Comparison of ENCODE assay signal across 15 mouse cellular contexts in genomic region chr16:6882683-6883430, GRCm38 (mm10).
DNase-seq lines count a peak whose midpoint lies in the region; ATAC-seq lines count a peak whose summit lies in the region.
"Had no signal": no experiment of that assay in that cellular context is flagged by ENCODE, and none has a peak within 500 bp of the region (broad histone marks: within the 10 kb centered on the region; RNA-seq: fewer than 3 reads in every experiment).

No protein-coding gene starts in this region.

- H3K4me1 ChIP-seq in kidney, embryonic 16.5 days (ENCODE audit: insufficient read depth, low read length), result no peaks in the 10 kb centered on the region; the same call in 1 of the 2 replicates
- H3K4me1 ChIP-seq in forebrain, embryonic 14.5 days (ENCODE audit: control insufficient read depth, insufficient read depth, low read length), result no peaks in the 10 kb centered on the region
- peaks cover 13% of the 10 kb centered on the region; the same call in 1 of the 2 replicates for H3K4me1 ChIP-seq in limb, embryonic 10.5 days
- H3K4me1 ChIP-seq in neural tube, embryonic 13.5 days (replicated peaks), result peaks cover 47% of the 10 kb centered on the region
- H3K4me1 ChIP-seq: liver, embryonic 13.5 days had no signal

- 22% methylated on average over 12 of the region's 12 CpGs for WGBS in kidney, embryonic 16.5 days
- 30% methylated on average over 12 of the region's 12 CpGs for WGBS in forebrain, embryonic 14.5 days
- 38% methylated on average over 12 of the region's 12 CpGs for WGBS in limb, embryonic 10.5 days
- WGBS in neural tube, embryonic 13.5 days, result 16% methylated on average over 12 of the region's 12 CpGs

- H3K9me3 ChIP-seq in kidney, embryonic 16.5 days (ENCODE audit: low read length), result no peaks in the 10 kb centered on the region
- H3K9me3 ChIP-seq in forebrain, embryonic 14.5 days (replicated peaks; ENCODE audit: control insufficient read depth, low read length), result no peaks in the 10 kb centered on the region
- H3K9me3 ChIP-seq in limb, embryonic 10.5 days (replicated peaks), result no peaks in the 10 kb centered on the region
- H3K9me3 ChIP-seq in neural tube, embryonic 13.5 days, result no peaks in the 10 kb centered on the region
- H3K9me3 ChIP-seq: liver, embryonic 13.5 days had no signal

- H3K27me3 ChIP-seq in kidney, embryonic 16.5 days (ENCODE audit: insufficient read depth, low read length), result no peaks in the 10 kb centered on the region
- H3K27me3 ChIP-seq in forebrain, embryonic 14.5 days (replicated peaks; ENCODE audit: control insufficient read depth, insufficient read depth, low read length), result no peaks in the 10 kb centered on the region
- H3K27me3 ChIP-seq in limb, embryonic 10.5 days (ENCODE audit: low read depth, poor library complexity, severe bottlenecking), result no peaks in the 10 kb centered on the region
- no peaks in the 10 kb centered on the region for H3K27me3 ChIP-seq in neural tube, embryonic 13.5 days
- H3K27me3 ChIP-seq: liver, embryonic 13.5 days; Patski had no signal

- ATAC-seq in kidney, embryonic 16.5 days (ENCODE audit: low FRiP score, low TSS enrichment), result no peak
- no peak for ATAC-seq in forebrain, embryonic 14.5 days
- peak; percentile 68 for ATAC-seq in neural tube, embryonic 13.5 days (ENCODE audit: low read depth)
- no peak for ATAC-seq in CD4-positive, CD25-positive, alpha-beta regulatory T cell, adult 4 months
- ATAC-seq: Patski had no signal

- no peak overlapping the region for H3K27ac ChIP-seq in kidney, embryonic 16.5 days (ENCODE audit: low read length)
- H3K27ac ChIP-seq in forebrain, embryonic 14.5 days (ENCODE audit: low read depth, low read length), result no peak overlapping the region
- no peak overlapping the region for H3K27ac ChIP-seq in limb, embryonic 10.5 days
- H3K27ac ChIP-seq in neural tube, embryonic 13.5 days (replicated peaks), result peak overlapping the region; percentile 89
- H3K27ac ChIP-seq: liver, embryonic 13.5 days had no signal

- 0 out of 2 replicates have a peak overlapping the region, but pooled peaks have one; percentile 25 for H3K9ac ChIP-seq in kidney, embryonic 16.5 days (replicated peaks; ENCODE audit: low read length)
- H3K9ac ChIP-seq in forebrain, embryonic 14.5 days (ENCODE audit: low read length), result peak overlapping the region; percentile 22; the same call in 1 of the 2 replicates
- H3K9ac ChIP-seq in neural tube, embryonic 13.5 days, result peak overlapping the region; percentile 53; the same call in 1 of the 2 replicates
- H3K9ac ChIP-seq: liver, embryonic 13.5 days had no signal

- H3K4me3 ChIP-seq in kidney, embryonic 16.5 days (ENCODE audit: low read length), result no peak overlapping the region
- no peak overlapping the region for H3K4me3 ChIP-seq in forebrain, embryonic 14.5 days (ENCODE audit: low read depth, low read length)
- H3K4me3 ChIP-seq in limb, embryonic 10.5 days, result no peak overlapping the region
- no peak overlapping the region for H3K4me3 ChIP-seq in neural tube, embryonic 13.5 days
- H3K4me3 ChIP-seq: liver, embryonic 13.5 days had no signal

- DNase-seq in kidney, adult 8-10 months, result no peak
- DNase-seq in forebrain, embryonic 14.5 days (ENCODE audit: low spot score), result peak; percentile 25
- peak; percentile 37 for DNase-seq in limb, embryonic 10.5 days (ENCODE audit: low spot score)
- no peak for DNase-seq in yolk sac, embryonic 10.5 days (ENCODE audit: low spot score)
- DNase-seq in lung, postnatal 10 days, result no peak
- DNase-seq: adrenal gland, adult 2 months; heart, adult 11 months; kidney, postnatal 25 days; liver, embryonic 13.5 days; lung, postnatal 36 days; thymus, postnatal 25 days had no signal

- H3K4me2 ChIP-seq in kidney, embryonic 16.5 days (replicated peaks; ENCODE audit: low read depth, low read length), result peak overlapping the region; percentile 18; the same call in 1 of the 2 replicates
- H3K4me2 ChIP-seq in forebrain, embryonic 14.5 days (ENCODE audit: low read length), result no peak overlapping the region
- H3K4me2 ChIP-seq in neural tube, embryonic 13.5 days, result peak overlapping the region; percentile 45
- H3K4me2 ChIP-seq: liver, embryonic 13.5 days had no signal

- H3K36me3 ChIP-seq in kidney, embryonic 16.5 days (ENCODE audit: insufficient read depth, low read length), result no peaks in the 10 kb centered on the region
- no peaks in the 10 kb centered on the region for H3K36me3 ChIP-seq in forebrain, embryonic 14.5 days (ENCODE audit: control insufficient read depth, insufficient read depth, low read length)
- H3K36me3 ChIP-seq in limb, embryonic 10.5 days, result no peaks in the 10 kb centered on the region
- no peaks in the 10 kb centered on the region for H3K36me3 ChIP-seq in neural tube, embryonic 13.5 days
- H3K36me3 ChIP-seq: liver, embryonic 13.5 days had no signal

Comparison
In these comparisons a context has a peak if more than half of its experiments do, and no peak if none do; other contexts are left out.
1. DNase-seq: peak in forebrain, embryonic 14.5 days (single experiment) and limb, embryonic 10.5 days (single experiment); none in kidney, adult 8-10 months (0 of 2), yolk sac, embryonic 10.5 days (single experiment) and lung, postnatal 10 days (single experiment).
2. Peak in every context shown above with its lines, with median percentiles within 50 percentile points of each other: H3K9ac ChIP-seq.